Mouse (Mus musculus) spleen, postnatal 4 days (tissue): ENCODE measurements around the gene Zfp934.
"Not testable (repeated sequence)": the region's sequence is repeated elsewhere in the genome, so short reads cannot be mapped to it uniquely, and the experiment has no call there.

Experiments used
- DNase-seq, 2 experiments: peaks; one replicate each; pipeline ENCODE4 v3.0.0; 2022; ENCODE audit warnings: low spot score in 2 of 2

The Zfp934 gene

GRCm38 (mm10) chr13:62571099-62571498 lies at the start of gene Zfp934:
Zfp934 (minus strand) TSS chr13:62571199.
- DNase-seq = not testable (repeated sequence)

DNA sequence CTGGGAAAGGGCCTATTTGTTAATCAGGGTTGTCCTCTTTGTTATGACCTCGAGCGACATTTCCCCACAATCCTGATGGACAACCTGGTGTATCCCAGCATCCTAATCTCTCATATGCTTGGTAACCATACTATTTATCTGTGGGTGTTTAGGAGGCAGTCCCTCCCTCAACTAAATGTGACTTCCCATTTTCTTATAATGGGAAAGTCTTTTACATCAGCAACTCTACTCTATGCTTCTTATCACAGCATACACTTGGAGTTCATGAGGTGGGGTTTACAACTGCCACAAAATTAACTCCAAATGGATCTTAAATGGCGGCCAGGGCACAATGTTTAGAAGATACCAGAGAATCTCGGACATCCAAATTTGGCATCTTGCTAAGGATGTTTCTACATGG lies 46.5 kb upstream of the Zfp934 start:
- DNase-seq = not testable (repeated sequence)

- DNase-seq = not testable (repeated sequence)
Observed at GRCm38 (mm10) chr13:62561696-62562095, 9.3 kb downstream of the Zfp934 start.

GRCm38 (mm10) chr13:62558189-62559110 lies 12.5 kb downstream of the Zfp934 start, which contains the start of gene Zfp935:
Zfp935 (minus strand) TSS chr13:62558511.
- DNase-seq = peak; percentile 70 to 78

GRCm38 (mm10) chr13:62530129-62530528 lies 40.9 kb downstream of the Zfp934 start:
- DNase-seq = not testable (repeated sequence)

- not testable (repeated sequence) for DNase-seq
Observed at GRCm38 (mm10) chr13:62510641-62511420, 60.2 kb downstream of the Zfp934 start.

GRCm38 (mm10) chr13:62472661-62473060 lies 98.3 kb downstream of the Zfp934 start:
- not testable (repeated sequence) for DNase-seq

DNA sequence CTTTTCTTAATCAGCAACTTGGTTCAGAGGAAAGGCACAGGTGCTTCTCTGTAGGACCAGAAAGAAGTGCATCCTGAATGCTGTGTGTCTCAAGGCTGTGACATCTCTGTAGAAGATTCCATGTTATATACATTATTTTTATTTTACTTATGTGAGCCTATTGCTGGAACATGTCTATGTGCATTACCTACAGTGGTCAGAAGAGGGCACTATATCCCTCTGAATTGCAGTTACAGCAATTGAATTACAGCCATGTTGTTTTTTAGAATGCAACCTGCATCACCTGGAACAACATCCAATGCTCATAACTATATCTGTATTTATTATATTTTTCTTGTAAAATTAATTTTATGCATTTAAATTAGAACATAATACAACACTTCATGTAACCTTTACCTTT lies 101.1 kb downstream of the Zfp934 start:
- peak in 1 of 2 experiments; percentile 30 for DNase-seq

DNA sequence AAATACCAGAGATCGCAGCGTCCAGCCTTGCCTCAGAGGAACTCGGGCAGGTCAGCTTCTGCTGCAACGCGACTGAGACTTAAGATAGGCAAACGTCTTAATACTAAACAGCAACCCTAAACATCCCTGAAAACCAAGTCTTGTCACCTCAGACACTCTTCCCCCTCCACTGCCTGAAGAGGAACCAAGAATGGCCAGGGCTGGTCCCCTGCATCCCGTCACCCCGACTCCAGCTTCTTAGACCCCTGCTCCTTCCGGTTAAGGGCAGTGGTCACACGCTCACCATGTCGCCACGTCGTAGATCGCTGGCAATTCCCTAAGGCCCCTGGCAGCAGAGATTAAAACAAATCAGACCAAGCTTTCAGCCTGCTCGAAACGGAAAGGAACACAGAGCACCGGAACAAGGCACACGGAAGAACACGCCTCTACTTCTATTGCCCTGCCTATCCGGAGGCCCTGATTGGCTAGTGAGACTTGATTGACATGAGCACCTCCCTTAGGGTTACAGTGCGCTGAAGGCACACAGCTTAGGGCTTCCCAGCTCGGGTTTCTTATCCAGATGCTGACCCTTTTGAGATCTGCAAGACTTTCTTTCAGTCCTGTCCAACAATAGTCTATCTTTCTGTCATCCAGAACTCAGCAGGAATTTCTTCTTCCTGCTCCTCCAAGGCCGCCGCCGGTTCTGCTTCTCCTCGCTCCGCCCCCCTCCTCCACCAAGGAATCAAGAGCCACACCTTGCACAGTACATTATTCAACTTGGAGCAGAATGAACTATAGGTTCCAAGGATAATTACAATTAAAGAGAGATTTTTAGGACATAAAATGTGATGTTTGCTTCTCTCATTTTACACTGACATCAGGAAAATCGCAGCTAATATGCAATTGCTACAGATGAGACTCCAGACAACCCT lies 104.3 kb downstream of the Zfp934 start, which contains the start of gene Gm49359:
Gene Gm49359, minus strand, starts transcription at position 409 of the 911 bp plus-strand sequence.
- peak; percentile 84 to 88 for DNase-seq
